Mouse (Mus musculus): Measurements from ENCODE around the gene Creb3l4. TPM values are rescaled to one million over a fixed set of nuclear protein-coding genes. Genes with fewer than 3 reads are reported as not detected.
A peak's percentile ranks its signal among the peaks of the same experiment; 100 is the strongest.

Gene Creb3l4
- polyA plus RNA-seq, 1 experiment from 2014 or later = 3.7 TPM

- Histone ChIP-seq H3K27ac (replicated peaks) (no peak overlapping the region), H3K4me1 (no peaks in the 10 kb centered on the region), H3K9ac (replicated peaks) (no peak overlapping the region), H3K27me3 (no peaks in the 10 kb centered on the region), H3K36me3 (peaks cover 27% of the 10 kb centered on the region), H3K4me3 (no peak overlapping the region), H3K4me2 (replicated peaks) (no peak overlapping the region), H3K9me3 (no peaks in the 10 kb centered on the region)
- WGBS = 94% methylated on average over 11 of the region's 11 CpGs
- ATAC-seq (replicated peaks) = no peak
These were observed 32.0 kb upstream of the Creb3l4 start for GRCm38 (mm10) chr3:90275286-90275685.

DNA sequence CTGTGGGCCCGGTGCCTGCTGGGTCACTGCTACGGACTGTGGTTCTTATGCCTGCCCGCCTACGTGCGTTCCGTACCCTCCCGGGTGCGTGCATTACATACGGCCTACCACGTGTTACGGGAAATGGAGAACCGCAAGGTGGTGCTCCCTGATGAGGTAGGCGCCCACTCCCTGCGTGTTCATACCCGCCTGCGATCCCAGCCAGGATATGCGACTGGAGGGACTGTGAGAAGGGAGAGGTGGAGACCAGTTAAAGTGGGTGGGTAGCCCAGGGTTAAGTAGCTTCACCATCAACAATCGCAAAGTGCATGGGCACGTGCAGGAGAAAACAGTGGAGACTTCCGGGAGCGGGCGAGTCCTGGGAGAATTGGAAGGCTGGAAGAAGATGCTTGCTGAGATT is 30.5 kb upstream of the Creb3l4 start:
- no peaks in the 10 kb centered on the region for H3K27me3 ChIP-seq
- H3K4me1 ChIP-seq = no peaks in the 10 kb centered on the region
- H3K36me3 ChIP-seq = peaks cover 13% of the 10 kb centered on the region
- no peak overlapping the region for H3K27ac ChIP-seq (replicated peaks)
- no peak overlapping the region for H3K9ac ChIP-seq (replicated peaks)
- H3K4me3 ChIP-seq = no peak overlapping the region
- WGBS = 93% methylated on average over 22 of the region's 22 CpGs
- no peaks in the 10 kb centered on the region for H3K9me3 ChIP-seq
- H3K4me2 ChIP-seq (replicated peaks) = no peak overlapping the region
- no peak for ATAC-seq (replicated peaks)

DNA sequence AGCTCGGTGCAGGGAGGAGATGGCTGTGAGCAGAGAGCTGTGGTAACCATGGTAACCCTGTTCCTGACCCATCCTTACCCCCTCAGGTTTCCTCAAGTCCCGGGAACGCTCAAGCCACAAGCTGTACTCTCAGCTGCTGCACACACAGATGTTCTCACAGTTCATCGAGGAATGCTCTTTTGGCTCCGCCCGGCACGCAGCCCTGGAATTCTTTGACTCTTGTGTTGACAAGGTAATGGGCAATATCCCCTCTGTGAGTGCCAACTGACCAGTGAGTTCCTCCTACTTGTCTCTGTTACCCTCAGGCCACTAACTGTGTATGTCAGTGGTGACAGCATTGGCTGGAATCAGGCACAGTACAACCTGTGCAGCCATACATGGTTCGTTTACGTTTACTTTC is 28.9 kb upstream of the Creb3l4 start:
- no peak overlapping the region for H3K27ac ChIP-seq (replicated peaks)
- no peaks in the 10 kb centered on the region for H3K4me1 ChIP-seq
- H3K9me3 ChIP-seq = no peaks in the 10 kb centered on the region
- no peaks in the 10 kb centered on the region for H3K27me3 ChIP-seq
- WGBS = 77% methylated on average over 9 of the region's 9 CpGs
- H3K4me2 ChIP-seq (replicated peaks) = no peak overlapping the region
- peaks cover 7% of the 10 kb centered on the region; the same call in 1 of the 2 replicates for H3K36me3 ChIP-seq
- ATAC-seq (replicated peaks) = no peak
- H3K4me3 ChIP-seq = no peak overlapping the region
- H3K9ac ChIP-seq (replicated peaks) = no peak overlapping the region

GRCm38 (mm10) chr3:90270784-90271183 is 27.5 kb upstream of the Creb3l4 start:
- Histone ChIP-seq H3K9ac (replicated peaks) (no peak overlapping the region), H3K9me3 (no peaks in the 10 kb centered on the region), H3K27ac (replicated peaks) (no peak overlapping the region), H3K4me3 (no peak overlapping the region), H3K27me3 (no peaks in the 10 kb centered on the region), H3K36me3 (peaks cover 2% of the 10 kb centered on the region; the same call in 1 of the 2 replicates), H3K4me2 (replicated peaks) (no peak overlapping the region), H3K4me1 (peaks cover 8% of the 10 kb centered on the region; the same call in 1 of the 2 replicates)
- ATAC-seq (replicated peaks) = no peak
- 94% methylated on average over 8 of the region's 8 CpGs for WGBS

DNA sequence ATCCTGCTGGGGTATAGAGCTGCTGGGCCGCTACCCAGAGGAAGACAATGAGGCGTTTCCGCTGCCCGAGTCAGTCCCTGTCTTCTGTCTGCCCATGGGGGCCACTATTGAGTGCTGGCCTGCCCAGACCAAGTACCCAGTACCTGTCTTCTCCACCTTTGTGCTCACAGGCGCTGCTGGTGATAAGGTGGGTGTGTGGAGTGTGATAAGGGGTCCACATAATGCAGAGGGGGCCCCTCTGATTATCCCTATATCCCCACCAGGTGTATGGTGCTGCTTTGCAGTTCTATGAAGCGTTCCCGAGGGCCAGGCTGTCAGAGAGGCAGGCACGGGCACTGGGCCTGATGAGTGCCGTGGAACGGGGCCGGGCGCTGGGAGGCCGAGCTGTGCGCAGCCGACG is 25.7 kb upstream of the Creb3l4 start:
- WGBS = 86% methylated on average over 16 of the region's 16 CpGs
- Histone ChIP-seq H3K27me3 (no peaks in the 10 kb centered on the region), H3K4me2 (replicated peaks) (no peak overlapping the region), H3K9ac (replicated peaks) (no peak overlapping the region), H3K36me3 (peaks cover 6% of the 10 kb centered on the region), H3K4me3 (no peak overlapping the region), H3K9me3 (no peaks in the 10 kb centered on the region), H3K27ac (replicated peaks) (no peak overlapping the region), H3K4me1 (peaks cover 12% of the 10 kb centered on the region; the same call in 1 of the 2 replicates)
- no peak for ATAC-seq (replicated peaks)

GRCm38 (mm10) chr3:90268190-90268589 is 24.9 kb upstream of the Creb3l4 start:
- 95% methylated on average over 11 of the region's 11 CpGs for WGBS
- no peak for ATAC-seq (replicated peaks)
- H3K4me3 ChIP-seq = no peak overlapping the region
- no peak overlapping the region for H3K27ac ChIP-seq (replicated peaks)
- no peaks in the 10 kb centered on the region for H3K9me3 ChIP-seq
- H3K9ac ChIP-seq (replicated peaks) = no peak overlapping the region
- H3K4me2 ChIP-seq (replicated peaks) = no peak overlapping the region
- peaks cover 12% of the 10 kb centered on the region; the same call in 1 of the 2 replicates for H3K4me1 ChIP-seq
- H3K36me3 ChIP-seq = peaks cover 14% of the 10 kb centered on the region
- H3K27me3 ChIP-seq = no peaks in the 10 kb centered on the region

- Histone ChIP-seq H3K4me1 (peaks cover 12% of the 10 kb centered on the region; the same call in 1 of the 2 replicates), H3K9ac (replicated peaks) (no peak overlapping the region), H3K27me3 (no peaks in the 10 kb centered on the region), H3K9me3 (no peaks in the 10 kb centered on the region), H3K4me2 (replicated peaks) (no peak overlapping the region), H3K27ac (replicated peaks) (no peak overlapping the region), H3K36me3 (peaks cover 20% of the 10 kb centered on the region), H3K4me3 (no peak overlapping the region)
- ATAC-seq (replicated peaks) = no peak
- 89% methylated on average over 20 of the region's 20 CpGs for WGBS
These were observed 23.8 kb upstream of the Creb3l4 start for GRCm38 (mm10) chr3:90266901-90267775.

GRCm38 (mm10) chr3:90265932-90266741 is 22.8 kb upstream of the Creb3l4 start:
- Histone ChIP-seq H3K27ac (replicated peaks) (peak overlapping the region; percentile 93), H3K4me2 (replicated peaks) (peak overlapping the region; percentile 99), H3K9me3 (no peaks in the 10 kb centered on the region), H3K36me3 (peaks cover 29% of the 10 kb centered on the region), H3K4me3 (peak overlapping the region; percentile 96), H3K27me3 (no peaks in the 10 kb centered on the region), H3K9ac (replicated peaks) (peak overlapping the region; percentile 89), H3K4me1 (peaks cover 12% of the 10 kb centered on the region; the same call in 1 of the 2 replicates)
- ATAC-seq (replicated peaks) = peak; percentile 51
- WGBS = 28% methylated on average over 16 of the region's 16 CpGs

DNA sequence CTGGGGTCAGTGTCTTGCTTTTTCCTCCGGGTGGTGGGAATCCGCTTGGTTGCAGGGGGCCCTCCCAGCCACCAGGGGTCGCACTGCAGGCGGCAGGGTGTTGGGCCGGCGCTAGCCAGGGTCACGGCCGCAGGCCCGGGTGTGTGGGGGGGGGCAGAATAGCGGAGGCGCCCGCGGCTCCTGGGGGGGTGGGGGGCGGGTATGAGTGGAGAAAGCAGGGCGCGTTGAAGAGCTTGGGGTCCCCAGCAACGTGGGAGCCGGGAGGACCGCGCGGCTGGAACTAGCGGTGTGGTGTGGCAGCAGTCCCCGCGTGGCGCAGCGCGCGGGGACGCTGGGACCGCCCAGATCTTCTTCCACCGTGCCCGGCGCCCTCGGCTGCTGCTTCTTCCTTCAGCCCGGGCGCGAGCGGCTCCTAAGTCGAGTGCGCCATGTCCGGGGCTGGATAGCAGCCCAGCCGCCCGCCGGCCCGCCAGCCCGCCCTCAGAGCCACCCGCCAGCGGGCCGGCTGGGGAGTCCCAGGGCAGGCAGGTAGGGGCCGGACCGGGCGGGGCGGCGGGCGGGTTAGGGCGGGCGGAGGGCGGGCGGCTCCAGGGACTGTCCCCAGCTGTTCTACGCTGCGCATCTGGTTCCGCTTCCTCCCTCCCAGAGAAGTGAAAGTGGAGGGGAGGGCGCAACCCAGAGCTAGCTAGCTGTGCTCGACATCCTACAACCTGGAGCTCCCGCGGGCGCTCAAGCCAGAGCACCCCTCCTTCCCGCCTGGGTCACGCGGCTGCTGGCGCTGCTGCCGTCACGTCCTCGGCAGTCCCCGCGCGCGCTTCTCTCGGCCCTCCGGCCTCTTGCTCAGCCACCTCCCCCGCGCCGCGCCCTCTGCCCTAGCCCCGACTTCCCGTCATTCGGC is 22.0 kb upstream of the Creb3l4 start, which contains the start of gene Dennd4b:
Dennd4b (plus strand) TSS at position 152 of the 898 bp plus-strand sequence.
- WGBS = under 1% methylated on average over 75 of the region's 87 CpGs
- Histone ChIP-seq H3K36me3 (peaks cover 36% of the 10 kb centered on the region), H3K9ac (replicated peaks) (peak within 1 kb of the TSS; percentile 89), H3K4me1 (peaks cover 12% of the 10 kb centered on the region; the same call in 1 of the 2 replicates), H3K27ac (replicated peaks) (peak within 1 kb of the TSS; percentile 93), H3K9me3 (no peaks in the 10 kb centered on the region), H3K27me3 (no peaks in the 10 kb centered on the region), H3K4me2 (replicated peaks) (peak within 1 kb of the TSS; percentile 99), H3K4me3 (peak within 1 kb of the TSS; percentile 96)
- peak; percentile 82 for ATAC-seq (replicated peaks)

GRCm38 (mm10) chr3:90264687-90265033 is 21.3 kb upstream of the Creb3l4 start:
- H3K4me3 ChIP-seq = peak overlapping the region; percentile 96
- H3K9me3 ChIP-seq = no peaks in the 10 kb centered on the region
- ATAC-seq (replicated peaks) = no peak
- peak overlapping the region; percentile 99 for H3K4me2 ChIP-seq (replicated peaks)
- peak overlapping the region; percentile 89 for H3K9ac ChIP-seq (replicated peaks)
- H3K27me3 ChIP-seq = no peaks in the 10 kb centered on the region
- 35% methylated on average over 10 of the region's 10 CpGs for WGBS
- peak overlapping the region; percentile 93 for H3K27ac ChIP-seq (replicated peaks)
- peaks cover 12% of the 10 kb centered on the region; the same call in 1 of the 2 replicates for H3K4me1 ChIP-seq
- peaks cover 42% of the 10 kb centered on the region for H3K36me3 ChIP-seq

- no peak overlapping the region for H3K9ac ChIP-seq (replicated peaks)
These were observed 19.9 kb upstream of the Creb3l4 start for GRCm38 (mm10) chr3:90263121-90263771.

More at GRCm38 (mm10) chr3:90263121-90263771, 19.9 kb upstream of the Creb3l4 start:
- ATAC-seq (replicated peaks) = no peak
- Histone ChIP-seq H3K27ac (replicated peaks) (no peak overlapping the region), H3K9me3 (no peaks in the 10 kb centered on the region), H3K4me1 (peaks cover 12% of the 10 kb centered on the region; the same call in 1 of the 2 replicates), H3K4me3 (no peak overlapping the region), H3K27me3 (no peaks in the 10 kb centered on the region), H3K4me2 (replicated peaks) (no peak overlapping the region), H3K36me3 (peaks cover 54% of the 10 kb centered on the region)
- WGBS = 93% methylated on average over 5 of the region's 5 CpGs

Data from forebrain, embryonic 15.5 days (tissue).